Mouse (Mus musculus) brain, embryonic 14.5 days (tissue): ENCODE measurements around the gene Bcar3. TPM values are rescaled to one million over a fixed set of nuclear protein-coding genes. Genes with fewer than 3 reads are reported as not detected.

ENCODE experiments used
- DNase-seq: peaks from one replicate; pipeline ENCODE4 v3.0.0-alpha.2; 2011; ENCODE audit warnings: low read depth
- CTCF ChIP-seq: fragments of 200-500 bp; IDR thresholded peaks from 2 replicates; pipeline ENCODE4 v1.5.1; 2012; ENCODE audit warnings: inconsistent platforms, mild to moderate bottlenecking, moderate library complexity, borderline replicate concordance; ENCODE audit not compliant: insufficient read depth, insufficient read length; ENCODE audit errors: extremely low read depth
- POLR2A ChIP-seq: fragments of 200-500 bp; IDR thresholded peaks from 2 replicates; pipeline ENCODE4 v1.6.1; 2012; ENCODE audit warnings: mild to moderate bottlenecking, inconsistent platforms, borderline replicate concordance; ENCODE audit not compliant: poor library complexity, insufficient read depth, insufficient read length, severe bottlenecking; ENCODE audit errors: extremely low read depth
- polyA plus RNA-seq: library from polyadenylated mRNA; depleted of rRNA; stranded (reverse); fragments of >200 nt; gene quantifications from 2 replicates; pipeline ENCODE4 v1.2.3, GENCODE M21; 2012

Gene Bcar3
- polyA plus RNA-seq, 1 experiment, result 7.7 TPM

GRCm38 (mm10) chr3:122432811-122433406, 139.0 kb downstream of the Bcar3 start:
- DNase-seq, result no peak
- TF ChIP-seq POLR2A (no peak), CTCF (no peak)

DNA sequence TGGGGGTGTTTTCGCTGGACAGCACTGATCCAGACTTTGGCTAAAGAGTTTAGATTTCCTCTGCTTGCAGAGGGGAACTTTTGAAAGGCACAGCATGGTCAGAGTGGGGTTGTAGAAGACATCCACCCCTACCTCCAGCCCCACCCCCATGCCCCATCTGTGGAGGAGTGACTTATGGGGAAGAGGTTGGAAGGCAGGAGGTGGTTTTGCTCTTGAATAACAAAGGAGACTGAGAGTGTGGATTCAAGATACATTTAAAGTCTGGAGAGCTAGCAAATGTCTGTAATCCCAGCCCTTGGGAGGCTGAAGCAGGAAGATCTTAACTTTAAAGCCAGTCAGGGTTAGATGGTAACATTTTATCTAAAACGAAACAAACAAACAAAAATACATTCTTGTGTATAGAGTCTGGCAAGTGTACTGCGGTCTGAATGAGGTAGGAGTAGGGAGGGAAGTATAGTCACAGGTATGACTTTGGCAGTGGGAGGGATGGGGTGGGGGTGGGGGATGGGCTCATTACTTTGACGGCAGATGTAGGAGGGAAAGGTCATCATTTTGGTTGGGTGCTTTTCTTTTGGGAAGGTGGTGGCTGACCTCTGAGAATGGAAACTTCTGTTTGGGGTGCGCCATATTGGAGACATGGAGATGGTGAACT, 140.2 kb downstream of the Bcar3 start:
- TF ChIP-seq POLR2A (no peak), CTCF (no peak)
- DNase-seq, result no peak

DNA sequence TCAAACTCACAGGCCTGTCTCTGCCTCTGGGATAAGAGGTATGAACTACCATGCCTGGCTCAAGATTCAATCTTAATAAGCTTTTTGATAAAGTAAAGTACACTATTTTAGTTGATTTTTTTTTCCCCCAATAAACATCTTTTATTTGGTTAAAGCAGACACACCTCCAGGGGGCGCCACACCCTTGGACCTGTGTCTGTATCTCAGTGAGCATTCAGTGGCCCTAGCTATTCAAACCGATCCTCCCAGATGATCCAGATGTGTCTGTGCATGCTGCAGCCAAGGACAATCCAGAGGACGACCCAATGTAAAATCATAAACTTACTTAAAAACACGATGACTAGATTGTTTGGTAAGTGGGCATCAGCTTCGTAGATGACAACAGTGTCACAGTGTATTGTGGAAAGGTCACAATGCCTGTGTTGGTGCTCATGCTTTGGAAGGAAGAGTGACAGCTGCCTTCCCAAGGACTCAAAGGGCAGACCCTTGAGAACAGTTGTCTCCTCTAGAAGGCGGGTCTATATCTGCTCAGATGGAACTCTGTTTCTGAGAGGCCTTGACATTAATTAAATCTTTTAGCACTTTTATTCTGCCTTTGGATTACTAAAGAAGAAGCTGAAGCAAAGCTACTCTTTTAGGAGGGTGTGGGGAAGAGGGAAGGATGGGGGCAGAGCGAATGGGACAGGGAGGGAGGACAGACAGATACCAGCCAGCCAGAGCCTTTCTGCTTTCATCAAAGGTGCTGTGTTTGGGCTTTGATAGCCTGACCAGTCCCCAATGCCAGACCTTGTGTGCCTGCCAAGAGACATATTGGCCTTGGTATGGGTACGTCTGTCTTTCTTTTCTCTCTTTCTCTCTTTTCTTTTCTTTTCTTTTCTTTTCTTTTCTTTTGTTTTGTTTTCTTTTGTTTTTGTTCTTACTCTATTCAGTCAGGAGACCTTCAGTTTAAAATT, 141.3 kb downstream of the Bcar3 start:
- TF ChIP-seq CTCF, result peak; percentile 14; the same call in 1 of the 2 replicates
- TF ChIP-seq POLR2A, result no peak
- DNase-seq, result no peak

DNA sequence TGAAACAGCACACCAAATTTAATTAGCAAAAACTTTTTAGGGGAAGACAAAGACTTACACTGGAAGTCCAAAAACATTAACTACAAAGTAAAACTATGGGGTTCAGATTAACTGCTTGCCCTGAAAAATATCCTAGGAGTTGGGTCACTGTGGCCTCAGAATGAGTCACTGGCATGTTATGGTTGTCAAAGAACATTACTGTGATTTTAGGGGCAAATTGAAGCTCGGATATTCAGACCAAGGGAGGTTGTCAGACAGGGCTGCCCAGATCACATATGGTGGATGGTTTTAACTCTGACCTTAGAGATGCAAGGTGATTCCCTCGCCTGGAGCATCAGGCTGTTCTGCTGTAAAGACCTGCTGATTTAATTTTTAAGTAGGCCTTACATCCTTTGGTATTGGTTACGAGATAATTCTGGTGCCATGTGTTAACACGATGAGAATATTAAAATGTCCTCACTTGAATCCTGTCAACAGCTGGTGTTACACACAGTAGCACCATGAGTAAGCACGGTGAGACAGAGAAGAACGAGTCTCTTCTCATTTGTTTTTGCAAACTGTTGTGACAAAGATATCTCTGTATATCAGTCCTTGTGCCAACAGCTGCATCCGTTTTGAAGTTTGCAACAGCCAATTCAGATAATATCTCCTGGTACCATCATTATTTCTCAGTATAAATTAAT, 144.3 kb downstream of the Bcar3 start:
- no peak for DNase-seq
- TF ChIP-seq POLR2A (no peak), CTCF (no peak)

GRCm38 (mm10) chr3:122445696-122446095, 151.8 kb downstream of the Bcar3 start:
- no peak for DNase-seq
- TF ChIP-seq POLR2A (no peak), CTCF (no peak)

DNA sequence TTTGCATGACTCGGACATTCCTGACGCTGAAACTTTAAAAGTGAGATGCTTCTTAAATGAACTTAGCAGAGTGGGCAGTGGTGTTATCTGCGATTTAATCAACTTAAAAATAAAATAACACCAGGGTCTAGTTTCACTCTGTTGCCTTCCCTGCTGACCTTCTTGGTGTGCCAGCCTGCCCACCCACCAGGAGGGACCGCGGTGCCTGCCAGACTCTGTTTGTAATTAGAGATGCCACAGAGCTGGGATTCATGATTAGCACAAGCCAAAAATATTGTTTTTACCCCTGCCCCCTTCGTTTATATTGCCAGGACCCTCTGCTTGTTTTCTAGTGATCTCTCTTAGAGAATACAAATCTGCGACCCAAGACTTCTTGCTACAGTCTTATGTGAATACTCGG, 152.7 kb downstream of the Bcar3 start:
- TF ChIP-seq POLR2A (no peak), CTCF (no peak)
- DNase-seq, result no peak

DNA sequence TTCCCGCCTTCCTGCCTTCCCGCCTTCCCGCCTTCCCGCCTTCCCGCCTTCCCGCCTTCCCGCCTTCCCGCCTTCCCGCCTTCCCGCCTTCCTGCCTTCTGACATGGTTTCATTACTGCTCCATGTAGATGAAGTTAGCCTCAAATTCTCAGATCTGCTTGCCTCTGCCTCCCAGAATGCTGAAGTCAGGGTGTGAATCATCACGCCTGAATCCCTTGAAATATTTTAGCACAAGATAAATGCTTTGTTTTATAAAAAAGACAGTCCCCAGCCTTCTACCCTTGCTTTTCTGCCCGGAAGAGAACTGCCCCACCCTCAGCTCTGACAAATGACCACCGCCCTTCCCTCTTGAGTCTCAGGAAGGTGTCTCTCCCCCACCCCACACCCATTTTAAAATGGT, 154.3 kb downstream of the Bcar3 start:
- no peak for DNase-seq
- TF ChIP-seq CTCF (no peak), POLR2A (no peak)

GRCm38 (mm10) chr3:122450041-122450440, 156.1 kb downstream of the Bcar3 start:
- TF ChIP-seq CTCF (no peak), POLR2A (no peak)
- no peak for DNase-seq

GRCm38 (mm10) chr3:122453875-122454274, 159.9 kb downstream of the Bcar3 start:
- no peak for DNase-seq
- TF ChIP-seq CTCF, result no peak
- no peak for TF ChIP-seq POLR2A

GRCm38 (mm10) chr3:122456156-122456555, 162.2 kb downstream of the Bcar3 start:
- TF ChIP-seq CTCF, result no peak
- TF ChIP-seq POLR2A, result no peak
- no peak for DNase-seq

DNA sequence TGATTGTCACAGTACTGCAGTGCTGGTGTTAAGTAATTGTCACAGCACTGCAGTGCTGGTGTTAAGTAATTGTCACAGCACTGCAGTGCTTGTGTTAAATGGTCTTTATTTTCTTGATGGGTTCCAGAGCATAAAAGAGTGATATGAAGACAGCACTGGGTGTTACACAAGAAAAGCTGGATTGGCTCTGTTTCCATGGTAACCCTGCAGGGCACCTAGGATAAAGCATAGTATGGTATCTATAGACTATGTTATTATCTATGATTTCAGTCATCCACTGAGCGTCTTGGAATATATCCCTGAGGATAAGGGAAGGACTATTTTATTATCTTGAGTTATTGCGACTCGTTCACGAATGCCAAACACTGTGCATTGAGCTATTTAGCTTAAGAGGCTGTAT, 162.9 kb downstream of the Bcar3 start:
- peak; percentile 56 for DNase-seq

GRCm38 (mm10) chr3:122457723-122458122, 163.8 kb downstream of the Bcar3 start:
- no peak for DNase-seq
- TF ChIP-seq POLR2A (no peak), CTCF (no peak)

More for the DNA sequence above, 162.9 kb downstream of the Bcar3 start:
- TF ChIP-seq POLR2A (no peak), CTCF (no peak)

DNA sequence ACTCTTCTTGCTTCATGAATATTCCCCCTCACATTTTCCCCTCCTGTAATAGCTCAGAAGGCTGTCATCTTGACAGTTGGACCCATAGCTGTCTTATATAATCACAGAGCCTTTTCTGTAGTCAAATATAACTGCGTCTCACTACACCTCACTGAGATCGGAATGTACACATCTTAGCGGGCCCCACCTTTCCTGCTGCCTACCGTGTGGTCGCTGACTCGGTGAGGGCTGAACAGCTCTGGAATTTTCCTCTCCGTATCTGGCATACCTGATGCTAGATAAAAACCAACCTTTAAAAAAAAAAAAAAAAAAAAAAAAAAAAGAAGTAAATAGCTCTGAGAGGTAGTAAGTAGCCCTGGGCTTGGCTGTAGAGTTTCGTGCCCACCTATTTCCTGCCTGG, 164.8 kb downstream of the Bcar3 start:
- no peak for DNase-seq
- no peak for TF ChIP-seq POLR2A
- TF ChIP-seq CTCF, result no peak

DNA sequence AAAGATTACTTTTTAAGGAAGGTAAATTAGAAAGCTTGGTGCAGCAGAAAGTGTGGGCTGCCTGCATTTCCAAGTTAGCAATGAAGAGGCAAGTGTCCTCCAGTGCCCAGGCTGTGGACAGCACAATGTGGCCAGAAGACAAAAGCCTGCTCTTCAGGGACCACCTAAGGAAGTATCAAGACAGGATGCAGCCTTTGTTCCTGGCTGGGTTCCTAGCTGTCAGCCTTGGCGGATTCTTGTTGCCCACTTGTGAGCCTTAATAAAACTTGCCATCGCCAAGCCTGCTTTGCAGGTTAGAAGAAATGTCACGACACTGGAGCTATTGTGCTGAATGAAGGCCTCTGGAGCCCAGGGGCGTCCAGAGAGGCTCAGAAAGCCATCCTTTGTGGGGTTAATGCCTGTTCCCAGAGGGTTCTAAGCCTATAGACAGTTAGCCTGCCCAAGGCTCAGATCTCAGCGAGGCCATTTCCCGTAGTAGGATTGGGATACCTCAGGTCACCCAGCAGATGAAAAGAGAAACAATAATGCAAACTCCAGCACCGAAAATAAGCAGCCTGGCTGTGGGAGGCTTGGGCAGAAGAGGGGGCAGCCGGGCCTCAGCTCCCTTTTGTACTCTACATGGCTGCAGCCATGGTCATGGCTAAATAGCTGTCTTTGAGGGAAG, 167.0 kb downstream of the Bcar3 start:
- DNase-seq, result peak; percentile 83
- no peak for TF ChIP-seq POLR2A
- no peak for TF ChIP-seq CTCF
